Mouse (Mus musculus) left cerebral cortex, adult 8-10 months (tissue): ENCODE results near the gene Abhd17c. TPM values are rescaled to one million over a fixed set of nuclear protein-coding genes. Genes with fewer than 3 reads are reported as not detected.
"Not testable (repeated sequence)": the region's sequence is repeated elsewhere in the genome, so short reads cannot be mapped to it uniquely, and the experiment has no call there.

Source experiments
- DNase-seq, 2 experiments: peaks; one replicate each; pipeline ENCODE4 v3.0.0; 2022; ENCODE audit warnings: low spot score in 2 of 2
- total RNA-seq, 4 experiments: library from RNA; stranded (reverse); gene quantifications; 2 replicates each; pipeline ENCODE4 v1.2.4; 2022

Gene Abhd17c
- 10 to 100 TPM; 31.1 to 34.7 (median 32.1) TPM for total RNA-seq

DNA sequence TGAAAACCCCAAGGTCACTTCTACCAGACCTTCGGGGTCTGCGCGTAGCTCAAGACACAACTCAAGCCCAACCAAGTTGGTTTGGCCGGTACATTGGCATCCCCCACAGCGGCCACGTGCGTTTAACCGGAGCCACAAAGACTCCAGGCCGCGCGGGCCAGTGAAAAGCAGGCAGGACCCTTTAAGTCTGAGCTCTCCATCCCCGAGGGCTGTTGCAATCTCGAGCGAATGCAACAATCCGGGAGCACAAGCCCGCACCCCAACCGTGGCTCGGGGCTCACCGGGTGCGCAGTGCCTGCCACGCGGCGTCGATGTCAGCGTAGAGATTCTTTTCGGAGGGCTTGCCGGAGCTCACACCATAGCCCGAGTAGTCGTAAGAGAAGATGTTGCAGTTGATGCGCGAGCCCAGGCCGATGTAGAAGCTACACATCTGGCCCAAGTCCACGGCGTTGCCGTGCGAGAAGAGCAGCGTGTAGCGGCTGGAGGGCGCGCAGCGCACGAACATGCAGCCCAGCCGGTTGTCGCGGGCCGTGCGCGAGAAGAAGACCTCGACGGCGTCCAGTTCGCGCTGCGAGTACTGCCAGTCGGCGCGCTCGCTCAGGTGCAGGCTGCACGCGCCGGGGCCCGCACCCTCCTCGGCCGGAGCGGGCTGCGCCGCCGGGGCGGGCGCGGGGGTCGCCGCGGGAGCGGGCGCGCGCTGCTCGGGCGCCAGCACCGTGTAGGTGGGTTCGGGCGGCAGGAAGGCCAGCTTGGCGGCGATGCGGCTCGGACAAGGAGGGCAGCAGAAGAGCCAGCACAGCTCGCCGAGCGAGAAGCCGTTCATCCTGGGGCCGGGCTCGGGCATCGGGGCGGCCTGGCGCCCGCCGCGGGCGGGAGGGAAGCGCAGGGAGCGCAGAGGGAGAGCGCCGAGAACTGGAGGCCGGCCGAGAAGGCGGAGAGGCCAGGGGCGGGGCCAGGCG is at the start of gene Abhd17c:
Gene Abhd17c (minus strand): TSS at position 893 of the 959 bp plus-strand sequence.
- DNase-seq = peak; percentile 26 to 44

DNA sequence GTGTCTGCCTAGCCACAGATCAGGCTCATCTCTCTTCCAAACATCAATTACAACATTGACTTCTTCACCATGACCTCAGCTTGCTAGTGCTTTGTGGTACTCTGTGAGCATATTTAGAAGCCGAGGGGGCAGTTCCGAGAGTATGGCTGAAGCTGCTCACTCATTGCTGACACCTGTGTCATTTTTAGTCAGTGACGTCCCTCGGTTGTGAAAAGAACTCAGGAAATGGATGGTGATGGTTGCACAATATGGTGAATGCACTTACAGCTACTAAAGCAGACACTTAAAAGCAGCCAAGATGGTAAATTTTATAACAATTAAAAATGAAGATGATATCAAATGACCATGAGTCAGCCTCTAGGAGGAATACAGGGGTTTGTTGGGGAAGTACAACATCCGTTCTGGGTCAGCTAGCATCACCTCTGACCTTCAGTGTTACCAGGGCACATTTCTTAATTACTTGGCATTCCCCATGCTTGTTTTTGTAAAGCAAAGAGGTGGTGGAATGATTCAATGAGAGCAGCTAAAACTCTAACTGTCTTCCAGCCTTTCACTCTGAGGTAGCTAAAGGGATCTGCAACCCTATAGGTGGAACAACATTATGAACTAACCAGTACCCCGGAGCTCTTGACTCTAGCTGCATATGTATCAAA is 45.6 kb upstream of the Abhd17c start:
- DNase-seq = no peak

GRCm38 (mm10) chr7:84196221-84196620 is 44.5 kb upstream of the Abhd17c start:
- DNase-seq = no peak

DNA sequence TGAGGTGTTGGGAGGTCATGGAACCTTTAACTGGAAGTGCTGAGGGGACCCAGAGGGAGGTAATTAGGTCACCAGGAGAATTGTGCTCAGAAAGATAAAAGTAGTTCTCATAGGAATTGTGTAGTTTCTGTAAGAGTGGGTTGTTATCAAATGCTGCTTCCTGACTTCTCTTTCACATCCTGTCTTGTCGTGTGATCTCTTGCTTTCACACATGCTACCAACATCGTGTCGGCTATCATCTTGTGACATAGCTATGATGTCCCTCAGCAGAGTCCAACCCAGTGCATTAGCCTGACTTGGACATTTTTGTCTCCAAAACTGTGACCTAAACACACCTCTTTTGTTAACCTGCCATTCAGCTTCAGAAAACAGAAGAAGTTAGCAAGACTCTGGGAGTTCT is 40.6 kb upstream of the Abhd17c start:
- no peak for DNase-seq

GRCm38 (mm10) chr7:84191476-84191875 is 39.8 kb upstream of the Abhd17c start:
- no peak for DNase-seq

DNA sequence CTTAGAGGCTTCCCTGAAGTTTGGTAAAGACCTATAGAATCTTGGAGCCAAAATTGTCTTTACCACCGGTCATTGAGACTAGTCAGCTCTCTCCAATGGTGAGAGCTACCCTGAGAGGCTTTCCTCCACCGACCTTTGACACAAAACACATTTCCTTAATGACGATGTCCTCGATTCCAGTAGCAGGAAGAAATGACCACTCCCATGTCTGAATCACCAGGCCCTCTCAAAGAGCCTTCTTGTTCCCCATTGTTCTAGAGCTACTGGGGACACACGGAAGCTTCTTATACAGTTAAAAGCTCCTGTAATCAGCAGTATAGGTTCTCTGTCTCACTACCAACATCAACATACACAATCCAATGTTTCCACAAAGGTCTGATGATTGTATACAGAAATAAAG is 36.5 kb upstream of the Abhd17c start:
- DNase-seq = no peak

GRCm38 (mm10) chr7:84185196-84185595 is 33.5 kb upstream of the Abhd17c start:
- DNase-seq = no peak

- no peak for DNase-seq
Measured at GRCm38 (mm10) chr7:84184703-84185102, 33.0 kb upstream of the Abhd17c start.

GRCm38 (mm10) chr7:84178809-84179208 is 27.1 kb upstream of the Abhd17c start:
- DNase-seq = not testable (repeated sequence)

GRCm38 (mm10) chr7:84174655-84175448 is 23.2 kb upstream of the Abhd17c start:
- peak in 1 of 2 experiments; percentile 91 for DNase-seq

- no peak for DNase-seq
Measured at GRCm38 (mm10) chr7:84173394-84173793, 21.7 kb upstream of the Abhd17c start.

DNA sequence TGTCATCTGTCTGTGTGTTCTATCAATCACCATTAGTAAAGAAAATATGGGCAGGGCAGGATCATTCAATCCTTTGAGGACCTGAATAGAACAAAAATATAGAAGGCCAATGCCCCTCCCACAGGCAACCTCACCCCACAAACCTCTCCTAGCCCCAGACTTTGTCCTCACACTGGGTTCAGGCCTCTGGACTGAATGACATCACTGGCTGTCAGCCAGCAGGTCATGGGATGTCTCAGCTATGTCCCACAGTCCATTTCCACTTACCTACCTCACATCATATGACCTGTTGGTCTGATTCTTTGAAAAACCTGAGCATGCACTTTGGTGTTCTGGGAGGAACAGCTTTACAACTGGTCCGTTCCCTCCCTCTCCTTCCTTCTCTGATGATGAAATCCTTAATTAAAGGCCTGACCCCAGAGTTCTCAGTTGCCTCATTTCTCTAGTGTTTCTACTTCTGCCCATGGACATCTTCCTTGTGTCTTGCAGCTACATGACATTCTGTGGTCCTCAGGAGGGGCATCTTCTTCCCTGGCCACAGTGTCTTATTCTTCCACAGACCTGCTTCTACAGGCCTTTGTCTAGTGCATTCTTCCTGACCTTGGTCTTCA is 19.6 kb upstream of the Abhd17c start:
- no peak for DNase-seq

DNA sequence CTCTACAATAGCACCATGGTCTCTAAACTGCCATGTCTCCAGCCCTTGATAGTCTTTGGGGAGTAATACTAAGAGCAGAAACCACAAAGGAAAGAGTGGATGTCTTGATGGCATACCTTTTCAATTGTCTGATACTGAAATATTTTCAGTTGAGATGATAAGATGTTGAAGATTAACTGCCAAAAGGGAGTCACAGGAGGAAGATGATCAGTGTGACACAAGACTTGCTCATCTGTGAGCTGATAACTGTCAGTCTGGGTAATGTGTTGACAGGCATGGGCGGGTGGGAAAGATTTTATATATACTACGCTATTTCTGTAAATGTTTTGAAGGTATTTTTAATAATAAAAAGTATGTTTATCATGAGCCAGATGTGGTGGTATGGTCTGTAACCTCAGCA is 16.7 kb upstream of the Abhd17c start:
- no peak for DNase-seq

DNA sequence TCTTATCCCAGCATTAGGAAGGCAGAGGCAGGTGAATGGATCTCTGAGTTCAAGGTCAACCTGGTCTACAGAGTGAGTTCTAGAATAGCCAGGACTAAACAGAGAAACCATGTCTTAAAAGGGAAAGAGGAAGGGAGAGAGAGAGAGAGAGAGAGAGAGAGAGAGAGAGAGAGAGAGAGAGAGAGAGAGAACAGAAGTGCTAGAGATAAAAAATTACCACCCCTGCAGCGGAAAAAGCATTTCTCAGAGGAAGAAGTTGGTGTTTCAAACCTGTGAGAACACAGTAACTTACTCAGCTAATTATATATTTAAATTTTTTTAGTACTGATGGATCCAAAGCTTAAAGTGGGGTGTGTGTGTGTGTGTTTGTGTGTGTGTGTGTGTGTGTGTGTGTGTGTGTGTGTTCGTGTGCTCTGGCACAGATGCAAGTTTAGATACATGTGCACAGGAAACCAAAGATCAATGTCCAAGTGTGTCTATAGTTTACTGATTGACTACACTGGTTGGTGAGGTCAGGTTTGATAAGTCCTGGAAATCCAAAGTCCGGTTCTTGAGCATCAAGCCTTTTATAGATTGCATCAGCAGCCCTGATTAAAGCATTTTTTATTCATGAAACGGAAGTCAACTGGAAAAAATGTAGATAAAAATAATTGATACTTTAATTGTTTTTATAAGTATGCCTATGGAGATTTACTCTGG is 15.2 kb upstream of the Abhd17c start:
- DNase-seq = no peak

GRCm38 (mm10) chr7:84166007-84166406 is 14.3 kb upstream of the Abhd17c start:
- DNase-seq = no peak

- DNase-seq = no peak
Measured at GRCm38 (mm10) chr7:84165288-84165687, 13.6 kb upstream of the Abhd17c start.

GRCm38 (mm10) chr7:84164880-84165279 is 13.2 kb upstream of the Abhd17c start:
- no peak for DNase-seq

DNA sequence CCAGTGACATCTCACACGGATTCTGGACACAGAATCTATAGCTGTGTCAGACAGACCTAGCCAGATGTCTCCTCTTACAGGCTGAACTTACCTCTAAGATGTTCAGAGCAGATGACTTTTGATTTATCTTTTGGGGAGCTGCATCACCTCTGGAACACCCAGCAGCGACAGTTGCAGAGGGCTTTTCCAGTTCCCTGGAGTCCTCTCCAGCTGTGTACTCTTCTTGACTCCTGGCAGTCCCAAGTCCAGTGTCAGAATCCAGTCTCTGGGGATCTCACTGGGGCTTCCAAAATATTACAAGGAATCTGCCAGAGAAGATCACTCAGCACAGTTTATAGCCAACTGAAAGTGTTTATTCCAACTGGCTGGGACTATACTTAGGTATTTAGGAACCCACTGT is 12.7 kb upstream of the Abhd17c start:
- no peak for DNase-seq

- no peak for DNase-seq
Measured at GRCm38 (mm10) chr7:84163585-84163984, 11.9 kb upstream of the Abhd17c start.

- no peak for DNase-seq
Measured at GRCm38 (mm10) chr7:84159414-84159813, 7.7 kb upstream of the Abhd17c start.

GRCm38 (mm10) chr7:84153821-84154220 is 2.1 kb upstream of the Abhd17c start:
- no peak for DNase-seq
